Mouse (Mus musculus) CH12.LX (cell line): Measurements from ENCODE around the gene Brd3. TPM values are rescaled to one million over a fixed set of nuclear protein-coding genes. Genes with fewer than 3 reads are reported as not detected.
A peak's percentile ranks its signal among the peaks of the same experiment; 100 is the strongest.

Source experiments
- DNase-seq: peaks from one replicate; pipeline ENCODE4 v3.0.0-alpha.2; 2013; ENCODE audit errors: extremely low read depth
- H3K27ac ChIP-seq: 2 replicates; pipeline ENCODE4 v1.5.1; 2012; ENCODE audit warnings: low read depth, mild to moderate bottlenecking, control low read depth, moderate library complexity; ENCODE audit not compliant: insufficient read depth
- H3K27me3 ChIP-seq: replicated peaks from 2 replicates; pipeline ENCODE3; 2012; ENCODE audit warnings: inconsistent platforms
- H3K36me3 ChIP-seq, 2 experiments: replicated peaks in 1 of 2; 2 replicates each; pipeline versions ENCODE3 to v1.6.1; 2012; ENCODE audit warnings: inconsistent platforms in 1 of 2, low read length in 1 of 2, mild to moderate bottlenecking in 1 of 2, mixed read lengths in 1 of 2, moderate library complexity in 1 of 2; ENCODE audit not compliant: control insufficient read depth in 1 of 2, insufficient read depth in 1 of 2
- H3K4me1 ChIP-seq, 2 experiments: 2 replicates each; pipeline ENCODE4 v1.6.1; 2012; ENCODE audit warnings: inconsistent platforms in 1 of 2, moderate library complexity in 1 of 2; ENCODE audit not compliant: insufficient read depth in 2 of 2, control insufficient read depth in 1 of 2
- H3K4me2 ChIP-seq: 2 replicates; pipeline ENCODE4 v1.6.1; 2012; ENCODE audit warnings: low read depth, mild to moderate bottlenecking, control low read depth; ENCODE audit not compliant: poor library complexity, insufficient read depth, severe bottlenecking
- H3K4me3 ChIP-seq, 3 experiments: fragments of 150-350 bp in 1 of 3; sonication (generic) in 1 of 3; replicated peaks in 1 of 3; 2 replicates each; pipeline versions ENCODE3 to v1.5.1; 2011 to 2012; ENCODE audit warnings: low read depth in 2 of 3, low read length in 2 of 3, mild to moderate bottlenecking in 2 of 3, moderate library complexity in 2 of 3, control low read depth in 1 of 3, improper control_type of control experiment in 1 of 3, inconsistent platforms in 1 of 3, mixed read lengths in 1 of 3; ENCODE audit not compliant: poor library complexity in 1 of 3
- H3K79me2 ChIP-seq: replicated peaks from 2 replicates; pipeline ENCODE4 v1.6.1; 2012; ENCODE audit warnings: mild to moderate bottlenecking, moderate library complexity; ENCODE audit not compliant: control insufficient read depth, poor library complexity, insufficient read depth, severe bottlenecking; ENCODE audit errors: extremely low read depth
- H3K9ac ChIP-seq: 2 replicates; pipeline ENCODE4 v1.6.1; 2012; ENCODE audit warnings: low read depth, mild to moderate bottlenecking, control low read depth, moderate library complexity; ENCODE audit not compliant: insufficient read depth
- H3K9me3 ChIP-seq: replicated peaks from 2 replicates; pipeline ENCODE3; 2012; ENCODE audit warnings: low read length, inconsistent platforms, mixed read lengths
- BHLHE40 ChIP-seq: IDR thresholded peaks from 2 replicates; pipeline ENCODE4 v1.6.1; 2011; ENCODE audit warnings: mild to moderate bottlenecking, low read depth, low read length, improper control_type of control experiment
- CHD2 ChIP-seq: IDR thresholded peaks from 2 replicates; pipeline ENCODE4 v1.6.1; 2011; ENCODE audit warnings: low read length, improper control_type of control experiment
- E2F4 ChIP-seq: IDR thresholded peaks from 2 replicates; pipeline ENCODE4 v1.6.1; 2011; ENCODE audit warnings: low read depth, low read length, improper control_type of control experiment; ENCODE audit not compliant: insufficient replicate concordance
- ELF1 ChIP-seq: IDR thresholded peaks from 2 replicates; pipeline ENCODE4 v1.6.1; 2014; ENCODE audit warnings: low read depth, mild to moderate bottlenecking, inconsistent platforms, low read length, improper control_type of control experiment
- EP300 ChIP-seq: IDR thresholded peaks from 2 replicates; pipeline ENCODE4 v1.6.1; 2011; ENCODE audit warnings: low read length, improper control_type of control experiment
- ETS1 ChIP-seq: conservative IDR thresholded peaks from 2 replicates; pipeline ENCODE4 v1.6.1; 2012; ENCODE audit warnings: low read depth, mild to moderate bottlenecking, inconsistent platforms, low read length, improper control_type of control experiment, moderate library complexity
- GABPA ChIP-seq: IDR thresholded peaks from 2 replicates; pipeline ENCODE4 v1.6.1; 2012; ENCODE audit warnings: low read depth, low read length, improper control_type of control experiment, inconsistent platforms; ENCODE audit not compliant: insufficient replicate concordance
- HCFC1 ChIP-seq: IDR thresholded peaks from 2 replicates; pipeline ENCODE4 v1.6.1; 2012; ENCODE audit warnings: low read depth, mild to moderate bottlenecking, inconsistent platforms, low read length, improper control_type of control experiment
- IRF4 ChIP-seq: IDR thresholded peaks from 2 replicates; pipeline ENCODE4 v1.6.1; 2014; ENCODE audit warnings: low read depth, mild to moderate bottlenecking, inconsistent platforms, low read length, improper control_type of control experiment
- JUN ChIP-seq: IDR thresholded peaks from 2 replicates; pipeline ENCODE4 v1.6.1; 2011; ENCODE audit warnings: low read depth, mild to moderate bottlenecking, low read length, improper control_type of control experiment, moderate library complexity; ENCODE audit not compliant: insufficient read depth
- JUND ChIP-seq: conservative IDR thresholded peaks from 2 replicates; pipeline ENCODE4 v1.6.1; 2011; ENCODE audit warnings: low read depth, low read length, improper control_type of control experiment
- KAT2A ChIP-seq: IDR thresholded peaks from 2 replicates; pipeline ENCODE4 v1.6.1; 2012; ENCODE audit warnings: low read length, improper control_type of control experiment, inconsistent platforms; ENCODE audit not compliant: insufficient replicate concordance
- MAFK ChIP-seq: IDR thresholded peaks from 2 replicates; pipeline ENCODE4 v1.6.1; 2011; ENCODE audit warnings: low read length, improper control_type of control experiment; ENCODE audit not compliant: insufficient replicate concordance
- MAX ChIP-seq: IDR thresholded peaks from 2 replicates; pipeline ENCODE4 v1.6.1; 2011; ENCODE audit warnings: low read length, improper control_type of control experiment
- MAZ ChIP-seq: IDR thresholded peaks from 2 replicates; pipeline ENCODE4 v1.6.1; 2012; ENCODE audit warnings: low read depth, mild to moderate bottlenecking, inconsistent platforms, low read length, improper control_type of control experiment, moderate library complexity
- MEF2A ChIP-seq: IDR thresholded peaks from 2 replicates; pipeline ENCODE4 v1.6.1; 2014; ENCODE audit warnings: low read depth, mild to moderate bottlenecking, inconsistent platforms, low read length, improper control_type of control experiment, borderline replicate concordance
- MXI1 ChIP-seq: IDR thresholded peaks from 2 replicates; pipeline ENCODE4 v1.6.1; 2011; ENCODE audit warnings: mild to moderate bottlenecking, low read depth, low read length, improper control_type of control experiment
- NELFE ChIP-seq: IDR thresholded peaks from 2 replicates; pipeline ENCODE4 v1.6.1; 2011; ENCODE audit warnings: low read depth, low read length, improper control_type of control experiment
- NRF1 ChIP-seq: IDR thresholded peaks from 2 replicates; pipeline ENCODE4 v1.6.1; 2014; ENCODE audit warnings: low read depth, mild to moderate bottlenecking, inconsistent platforms, low read length, improper control_type of control experiment, moderate library complexity
- PAX5 ChIP-seq: IDR thresholded peaks from 2 replicates; pipeline ENCODE4 v1.6.1; 2012; ENCODE audit warnings: low read length, inconsistent platforms, mixed read lengths
- POLR2A ChIP-seq: IDR thresholded peaks from 2 replicates; pipeline ENCODE4 v1.6.1; 2011; ENCODE audit warnings: low read depth, mild to moderate bottlenecking, improper control_type of control experiment, low read length
- POLR2AphosphoS2 ChIP-seq: IDR thresholded peaks from 2 replicates; pipeline ENCODE4 v1.6.1; 2011; ENCODE audit warnings: low read depth, low read length, improper control_type of control experiment
- RAD21 ChIP-seq: IDR thresholded peaks from 2 replicates; pipeline ENCODE4 v1.6.1; 2011; ENCODE audit warnings: low read depth, mild to moderate bottlenecking, low read length, improper control_type of control experiment, moderate library complexity
- RCOR1 ChIP-seq: conservative IDR thresholded peaks from 2 replicates; pipeline ENCODE4 v1.6.1; 2012; ENCODE audit warnings: low read depth, mild to moderate bottlenecking, inconsistent platforms, low read length, improper control_type of control experiment
- SIN3A ChIP-seq: IDR thresholded peaks from 2 replicates; pipeline ENCODE4 v1.6.1; 2012; ENCODE audit warnings: low read length, improper control_type of control experiment, inconsistent platforms
- TBP ChIP-seq: conservative IDR thresholded peaks from 2 replicates; pipeline ENCODE4 v1.6.1; 2011; ENCODE audit warnings: low read depth, low read length, improper control_type of control experiment
- TCF12 ChIP-seq: IDR thresholded peaks from 2 replicates; pipeline ENCODE4 v1.6.1; 2014; ENCODE audit warnings: low read depth, mild to moderate bottlenecking, inconsistent platforms, low read length, improper control_type of control experiment
- UBTF ChIP-seq: IDR thresholded peaks from 2 replicates; pipeline ENCODE4 v1.6.1; 2012; ENCODE audit warnings: low read depth, mild to moderate bottlenecking, inconsistent platforms, low read length, improper control_type of control experiment, moderate library complexity
- ZKSCAN1 ChIP-seq: IDR thresholded peaks from 2 replicates; pipeline ENCODE4 v1.6.1; 2012; ENCODE audit warnings: low read depth, inconsistent platforms, low read length, improper control_type of control experiment, borderline replicate concordance
- ZMIZ1 ChIP-seq: IDR thresholded peaks from 2 replicates; pipeline ENCODE4 v1.6.1; 2012; ENCODE audit warnings: low read depth, mild to moderate bottlenecking, inconsistent platforms, low read length, improper control_type of control experiment
- ZNF384 ChIP-seq: IDR thresholded peaks from 2 replicates; pipeline ENCODE4 v1.6.1; 2012; ENCODE audit warnings: low read depth, low read length, improper control_type of control experiment, inconsistent platforms
- dilution Hi-C: fragments of 300-500 bp; cut with MboI; formaldehyde crosslinking; loops from 2 replicates; pipeline ENCODE4 v1.14.3; 2020; ENCODE audit warnings: low sequenced_read_pairs; ENCODE audit not compliant: extremely low pct_unique_long_range_greater_than_20kb, extremely low pct_ligation_motif_present
- in situ Hi-C: fragments of 300-500 bp; cut with MboI; formaldehyde crosslinking; loops from 3 replicates; pipeline ENCODE4 v1.14.3; 2019; ENCODE audit warnings: low sequenced_read_pairs, low pct_ligation_motif_present, low pct_unique_long_range_greater_than_20kb, mixed read lengths
- polyA plus RNA-seq: library from polyadenylated mRNA; unstranded; fragments of >175 nt; gene quantifications from 2 replicates; pipeline ENCODE4 v1.2.1, GENCODE M21; 2012; ENCODE audit warnings: low read depth; ENCODE audit not compliant: insufficient read length
- total RNA-seq, 2 experiments: library from RNA; depleted of rRNA; stranded (reverse); fragments of 300-350 nt in 1 of 2; fragments of >200 nt in 1 of 2; gene quantifications; 2 replicates each; pipeline ENCODE4 v1.2.3; 2012 to 2014

The Brd3 gene
- total and polyA plus RNA-seq, 3 experiments, result 2.5 to 17.1 (median 6.6) TPM

- Histone ChIP-seq H3K4me2 (peak overlapping the region; percentile 73), H3K9ac (peak overlapping the region; percentile 72), H3K4me1 (peaks cover 5 to 16% of the 10 kb centered on the region in 2 experiments; a peak in 3 of 4 replicates), H3K27me3 (no peaks in the 10 kb centered on the region), H3K79me2 (no peaks in the 10 kb centered on the region), H3K4me3 (peak overlapping the region; percentile 61 to 72 (median 62)), H3K36me3 (peaks cover 10 to 29% of the 10 kb centered on the region in 2 experiments), H3K27ac (peak overlapping the region; percentile 50), H3K9me3 (no peaks in the 10 kb centered on the region)
- in situ Hi-C loops, result no loop called here
- no peak for TF ChIP-seq EP300
- TF ChIP-seq MEF2A, result peak; percentile 54; the same call in 1 of the 2 replicates
- TF ChIP-seq JUN, result no peak
- TF ChIP-seq ZMIZ1, result no peak
- 0 out of 2 replicates have a peak, but pooled peaks have one; percentile 39 for TF ChIP-seq IRF4
- TF ChIP-seq UBTF, result no peak
- peak; percentile 93 for TF ChIP-seq ELF1
- TF ChIP-seq POLR2AphosphoS2, result no peak
- peak; percentile 93; the same call in 1 of the 2 replicates for TF ChIP-seq E2F4
- no peak for TF ChIP-seq MXI1
- TF ChIP-seq MAFK, result peak; percentile 99
- TF ChIP-seq CHD2, result peak; percentile 84
- peak; percentile 79 for TF ChIP-seq HCFC1
- TF ChIP-seq ETS1, result peak; percentile 51
- TF ChIP-seq ZNF384, result no peak
- TF ChIP-seq MAZ, result no peak
- no peak for TF ChIP-seq SIN3A
- TF ChIP-seq RCOR1, result 0 out of 2 replicates have a peak, but pooled peaks have one; percentile 41
- peak; percentile 49; the same call in 1 of the 2 replicates for TF ChIP-seq NELFE
- TF ChIP-seq JUND, result peak; percentile 53; the same call in 1 of the 2 replicates
- peak; percentile 81 for TF ChIP-seq POLR2A
- peak; percentile 93 for TF ChIP-seq NRF1
- TF ChIP-seq PAX5, result no peak
- 0 out of 2 replicates have a peak, but pooled peaks have one; percentile 10 for TF ChIP-seq TCF12
- peak; percentile 89 for TF ChIP-seq MAX
- TF ChIP-seq TBP, result peak; percentile 100
- no peak for TF ChIP-seq RAD21
- no peak for TF ChIP-seq GABPA
- TF ChIP-seq KAT2A, result peak; percentile 78; the same call in 1 of the 2 replicates
- no peak for TF ChIP-seq ZKSCAN1
- peak; percentile 46; the same call in 1 of the 2 replicates for TF ChIP-seq BHLHE40
- dilution Hi-C loops, result no loop called here
- DNase-seq, result peak; percentile 95
Observed at GRCm38 (mm10) chr2:27539772-27540514, 32.5 kb upstream of the Brd3 start.
